In genomic region chr5:135023344-135024173, GRCm38 (mm10) we compare ENCODE assay signal across 8 mouse cellular contexts. TPM values are rescaled to one million over a fixed set of nuclear protein-coding genes. Genes with fewer than 3 reads are reported as not detected.
DNase-seq lines count a peak whose midpoint lies in the region; ATAC-seq and TF ChIP-seq lines count a peak whose summit lies in the region.

Stx1a (plus strand) TSS chr5:135023482.

- peaks cover 35% of the 10 kb centered on the region for H3K4me1 ChIP-seq in embryonic facial prominence, embryonic 13.5 days
- peaks cover 30% of the 10 kb centered on the region for H3K4me1 ChIP-seq in heart, embryonic 10.5 days
- peaks cover 45% of the 10 kb centered on the region for H3K4me1 ChIP-seq in kidney, embryonic 14.5 days (ENCODE audit: control insufficient read depth, insufficient read depth, low read length)
- H3K4me1 ChIP-seq in liver, adult 2 months (ENCODE audit: control insufficient read depth, insufficient read depth, low read length), result peaks cover 2% of the 10 kb centered on the region; the same call in 1 of the 2 replicates

- peak within 1 kb of the TSS; percentile 48; the same call in 1 of the 2 replicates for H3K27ac ChIP-seq in embryonic facial prominence, embryonic 13.5 days
- H3K27ac ChIP-seq in heart, embryonic 10.5 days, result peak within 1 kb of the TSS; percentile 85
- H3K27ac ChIP-seq in kidney, embryonic 14.5 days (ENCODE audit: low read depth, low read length), result peak within 1 kb of the TSS; percentile 24; the same call in 1 of the 2 replicates
- H3K27ac ChIP-seq in liver, adult 2 months (replicated peaks; ENCODE audit: insufficient read depth, low read depth, low read length), result no peak within 1 kb of the TSS

- no peak for TF ChIP-seq CTCF in liver, adult 2 months (IDR thresholded peaks at IDR 0.05; ENCODE audit: low read depth, low read length)

- H3K9me3 ChIP-seq in embryonic facial prominence, embryonic 13.5 days, result no peaks in the 10 kb centered on the region
- no peaks in the 10 kb centered on the region for H3K9me3 ChIP-seq in heart, embryonic 10.5 days
- no peaks in the 10 kb centered on the region for H3K9me3 ChIP-seq in kidney, embryonic 14.5 days (ENCODE audit: control insufficient read depth, low read length)

- H3K36me3 ChIP-seq in embryonic facial prominence, embryonic 13.5 days, result no peaks in the 10 kb centered on the region
- H3K36me3 ChIP-seq in heart, embryonic 10.5 days, result no peaks in the 10 kb centered on the region
- H3K36me3 ChIP-seq in kidney, embryonic 14.5 days (ENCODE audit: control insufficient read depth, insufficient read depth, low read length), result no peaks in the 10 kb centered on the region
- no peaks in the 10 kb centered on the region for H3K36me3 ChIP-seq in liver, adult 2 months (ENCODE audit: control insufficient read depth, insufficient read depth, low read length)
- no peaks in the 10 kb centered on the region for H3K36me3 ChIP-seq in myocyte (ENCODE audit: control insufficient read depth, insufficient read depth)
- no peaks in the 10 kb centered on the region for H3K36me3 ChIP-seq in splenic B cell, adult 2 months (ENCODE audit: control insufficient read depth, insufficient read depth, low read length, poor library complexity, severe bottlenecking)

- under 1% methylated on average over 61 of the region's 61 CpGs for WGBS in embryonic facial prominence, embryonic 13.5 days
- WGBS in heart, embryonic 10.5 days, result 1% methylated on average over 60 of the region's 61 CpGs
- WGBS in kidney, embryonic 14.5 days, result under 1% methylated on average over 61 of the region's 61 CpGs
- 2% methylated on average over 61 of the region's 61 CpGs for WGBS in liver, adult 2 months

- peak within 1 kb of the TSS; percentile 84 for H3K9ac ChIP-seq in embryonic facial prominence, embryonic 13.5 days
- peak within 1 kb of the TSS; percentile 82 for H3K9ac ChIP-seq in kidney, embryonic 14.5 days (ENCODE audit: low read depth, low read length)
- peak within 1 kb of the TSS; percentile 79 for H3K9ac ChIP-seq in liver, adult 2 months (ENCODE audit: low read depth, low read length)

- TF ChIP-seq POLR2A in liver, adult 2 months (IDR thresholded peaks at IDR 0.05; ENCODE audit: extremely low read depth, insufficient read depth, low read length), result no peak
- peak; percentile 89 for TF ChIP-seq POLR2A in myocyte (IDR thresholded peaks at IDR 0.05; ENCODE audit: insufficient read length, low read depth)

- H3K4me2 ChIP-seq in embryonic facial prominence, embryonic 13.5 days, result peak within 1 kb of the TSS; percentile 96
- peak within 1 kb of the TSS; percentile 96 for H3K4me2 ChIP-seq in kidney, embryonic 14.5 days (replicated peaks; ENCODE audit: low read depth, low read length)
- H3K4me2 ChIP-seq in myocyte (ENCODE audit: low read depth), result peak within 1 kb of the TSS; percentile 86

- H3K27me3 ChIP-seq in embryonic facial prominence, embryonic 13.5 days, result no peaks in the 10 kb centered on the region
- no peaks in the 10 kb centered on the region; the same call in 1 of the 2 replicates for H3K27me3 ChIP-seq in heart, embryonic 10.5 days (ENCODE audit: insufficient read depth, poor library complexity, severe bottlenecking)
- no peaks in the 10 kb centered on the region for H3K27me3 ChIP-seq in kidney, embryonic 14.5 days (ENCODE audit: control insufficient read depth, insufficient read depth, low read length)
- H3K27me3 ChIP-seq in liver, adult 2 months (ENCODE audit: control insufficient read depth, insufficient read depth, low read length), result peaks cover 5% of the 10 kb centered on the region; the same call in 1 of the 2 replicates
- H3K27me3 ChIP-seq in myocyte (ENCODE audit: control insufficient read depth, insufficient read depth, insufficient read length), result no peaks in the 10 kb centered on the region
- no peaks in the 10 kb centered on the region for H3K27me3 ChIP-seq in splenic B cell, adult 2 months (ENCODE audit: control insufficient read depth, insufficient read depth, low read length, poor library complexity, severe bottlenecking)

- no peaks in the 10 kb centered on the region for H3K79me2 ChIP-seq in liver, adult 2 months (ENCODE audit: control insufficient read depth, insufficient read depth, low read length)
- H3K79me2 ChIP-seq in myocyte (ENCODE audit: control insufficient read depth, insufficient read depth), result peaks cover 7% of the 10 kb centered on the region

- H3ac ChIP-seq in myocyte (ENCODE audit: control insufficient read depth, insufficient read length), result peak within 1 kb of the TSS; percentile 25

- peak; percentile 84 for ATAC-seq in embryonic facial prominence, embryonic 13.5 days (ENCODE audit: insufficient number of reproducible peaks, insufficient read depth, low FRiP score, low TSS enrichment, low read depth)
- ATAC-seq in kidney, embryonic 14.5 days (ENCODE audit: low FRiP score, low TSS enrichment), result peak; percentile 92

- peak within 1 kb of the TSS; percentile 74 for H3K4me3 ChIP-seq in embryonic facial prominence, embryonic 13.5 days
- H3K4me3 ChIP-seq in heart, embryonic 10.5 days, result peak within 1 kb of the TSS; percentile 85
- peak within 1 kb of the TSS; percentile 76 for H3K4me3 ChIP-seq in kidney, embryonic 14.5 days (ENCODE audit: low read length)
- peak within 1 kb of the TSS; percentile 80 for H3K4me3 ChIP-seq in liver, adult 2 months (ENCODE audit: insufficient read depth, low read depth, low read length)
- H3K4me3 ChIP-seq in myocyte, result peak within 1 kb of the TSS; percentile 69

- DNase-seq in B cell, adult 2 months, result peak; percentile 58 to 66
- peak; percentile 90 for DNase-seq in adrenal gland, postnatal 25 days
- peak; percentile 96 for DNase-seq in heart, embryonic 10.5 days (ENCODE audit: low spot score)
- no peak for DNase-seq in liver, adult 2 months (ENCODE audit: extremely low read depth, low read depth, low spot score)
- DNase-seq in splenic B cell, adult 2 months (ENCODE audit: low read depth, low spot score), result peak; percentile 73

TF ChIP-seq in myocyte, 11 proteins besides CTCF, POLR2A, EP300 and RAD21:
- TF ChIP-seq MYOD1 (IDR thresholded peaks at IDR 0.05; ENCODE audit: control insufficient read depth in 1 of 3, insufficient read length in 2 of 3, low read depth in 2 of 3) (peak in 1 of 3 experiments; percentile 29), TCF12 (IDR thresholded peaks at IDR 0.05; ENCODE audit: insufficient read depth, poor library complexity, severe bottlenecking) (no peak), TCF3 (IDR thresholded peaks at IDR 0.05; ENCODE audit: insufficient read length, low read depth) (no peak), POLR2AphosphoS2 (IDR thresholded peaks at IDR 0.05; ENCODE audit: insufficient read length, low read depth) (peak; percentile 82), MYOG (IDR thresholded peaks at IDR 0.05; ENCODE audit: control insufficient read depth in 1 of 3, insufficient read depth in 1 of 3, insufficient read length in 2 of 3, low read depth in 2 of 3) (no peak)

RNA-seq across cellular contexts. Expression of gene Stx1a, which starts in this region (rescaled TPM):
- 10.4 and 11.1 TPM in 2 replicates for total RNA-seq in adrenal gland, postnatal 25 days (2021)
- polyA plus RNA-seq in embryonic facial prominence, embryonic 13.5 days (2015; fragmentation: Nextera tagmentation; extraction: Ambion mirVana), result 12.9 and 21.7 TPM in 2 replicates
- polyA plus RNA-seq in heart, embryonic 10.5 days (2016; fragmentation: Nextera tagmentation; extraction: Ambion mirVana), result 8.5 and 8.6 TPM in 2 replicates
- polyA plus RNA-seq in kidney, embryonic 14.5 days (2014; fragmentation: Nextera tagmentation; extraction: Ambion mirVana), result 11.5 and 13.5 TPM in 2 replicates
- 0.09 and 0.13 TPM in 2 replicates for total RNA-seq in liver, adult 2 months (2014; rRNA removed)
- 1.1 and 1.3 TPM in 2 replicates for polyA plus RNA-seq in liver, adult 2 months (2012; rRNA removed)
- polyA plus RNA-seq in myocyte (2012; fragmentation: generic; extraction: Trizol), result 4.4 TPM

Comparison
In these comparisons a context has a peak if more than half of its experiments do, and no peak if none do; other contexts are left out.
1. RNA of gene Stx1a (total RNA-seq): 10.4 to 11.1 TPM in adrenal gland, postnatal 25 days; 0.09 to 0.13 TPM in liver, adult 2 months; every median in the first group is over 10 times any median in the second.
2. Peak in every context shown above with its lines, with median percentiles within 50 percentile points of each other: H3K4me2 ChIP-seq, H3K4me3 ChIP-seq and H3K9ac ChIP-seq.